Mouse (Mus musculus): ENCODE results near the gene Crybg2.

DNA sequence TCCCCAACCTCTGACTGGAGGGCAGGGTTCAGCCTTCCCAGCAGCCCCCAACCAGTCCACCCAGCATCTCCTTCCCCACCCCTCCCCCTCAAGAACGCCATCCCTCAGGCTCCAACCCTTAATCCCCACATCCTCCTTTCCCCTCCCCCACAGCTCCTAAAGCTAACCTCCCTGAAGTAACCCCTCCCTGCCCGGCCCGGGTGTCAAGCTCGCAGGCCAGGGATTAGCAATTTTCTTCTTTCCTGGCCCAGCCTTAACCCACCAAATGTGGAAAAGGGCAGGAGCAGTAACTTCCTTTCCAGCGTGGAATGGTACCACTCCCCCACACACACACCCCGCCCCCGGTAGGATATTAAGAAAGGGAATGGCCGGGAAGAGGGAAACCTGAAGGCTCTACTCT lies 43.8 kb upstream of the Crybg2 start:
- no peak for TF ChIP-seq EP300 (IDR thresholded peaks at IDR 0.05; ENCODE audit: low read depth)
- TF ChIP-seq CTCF (IDR thresholded peaks at IDR 0.05; ENCODE audit: low read depth), result no peak
